Mouse (Mus musculus) adipose tissue, adult 10 weeks (tissue): ENCODE measurements around the gene Ctsk. TPM values are rescaled to one million over a fixed set of nuclear protein-coding genes. Genes with fewer than 3 reads are reported as not detected.

ENCODE experiments used
- polyA plus RNA-seq: library from polyadenylated mRNA; stranded (reverse); fragments of 350-450 nt; fragmentation: Illumina TruSeq; extraction: RNeasy Lipid Tissue Mini Kit (QIAGEN cat#74804); gene quantifications from one replicate; pipeline ENCODE4 v1.2.3, GENCODE M21; 2014; ENCODE audit warnings: low read depth, low replicate concordance

Ctsk gene
- polyA plus RNA-seq = 25.0 TPM

GRCm38 (mm10) chr3:95499024-95499423, at the start of gene Ctsk:
Ctsk (plus strand) TSS chr3:95499256.

DNA sequence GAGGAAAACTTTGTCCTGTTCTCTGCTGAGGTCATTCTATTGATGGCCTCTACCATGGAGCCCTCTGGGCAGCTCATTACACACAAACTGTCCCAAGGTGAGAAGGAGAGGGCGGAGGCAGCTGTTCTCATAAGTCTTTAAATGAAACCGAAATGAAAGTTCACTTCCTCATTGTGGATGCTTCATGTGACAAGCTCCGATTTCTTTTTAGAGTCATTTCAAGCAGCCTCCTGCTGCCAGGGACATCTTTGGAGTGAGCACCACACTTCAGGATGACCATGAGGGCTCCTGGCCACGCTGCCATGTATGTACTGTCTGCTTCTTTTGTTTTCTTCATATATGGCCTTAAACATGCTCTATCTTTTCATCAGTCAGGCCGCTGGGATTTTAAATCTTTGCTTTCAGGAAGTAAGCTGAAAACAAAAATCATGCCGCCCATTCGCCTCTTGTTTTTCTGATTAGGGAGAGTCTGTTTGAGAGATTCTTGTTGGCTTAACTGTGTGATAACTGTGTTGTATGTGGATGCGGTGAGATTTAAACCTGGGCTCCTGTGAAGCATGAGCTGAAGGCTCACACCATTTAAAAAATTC, 27.7 kb downstream of the Ctsk start, which contains the start of gene Ctss:
Gene Ctss, plus strand, starts transcription at position 165 of the 590 bp plus-strand sequence.

Other genes with a start within 250 kb of the Ctsk start
- gene Bnipl, start 248.1 kb upstream of the Ctsk start, polyA plus RNA-seq = 3.7 TPM
- 62.4 TPM for gene Mindy1, start 217.9 kb upstream of the Ctsk start, polyA plus RNA-seq
- gene Prune1, start 217.2 kb upstream of the Ctsk start, polyA plus RNA-seq = 19.0 TPM
- 18.4 TPM for gene Anxa9, start 192.1 kb upstream of the Ctsk start, polyA plus RNA-seq
- gene Cers2, start 184.5 kb upstream of the Ctsk start, polyA plus RNA-seq = 147 TPM
- gene Setdb1, start 142.1 kb upstream of the Ctsk start, polyA plus RNA-seq = 22.0 TPM
- gene 4930558C23Rik, start 96.4 kb upstream of the Ctsk start, polyA plus RNA-seq = 2.8 TPM
- gene Arnt, start 64.9 kb upstream of the Ctsk start, polyA plus RNA-seq = 32.5 TPM
- 92.8 TPM for gene Ctss, start 27.5 kb downstream of the Ctsk start, polyA plus RNA-seq
- gene Hormad1, start 60.4 kb downstream of the Ctsk start, polyA plus RNA-seq = 2.4 TPM
- gene Golph3l, start 89.7 kb downstream of the Ctsk start, polyA plus RNA-seq = 35.2 TPM
- gene Ensa, start 125.7 kb downstream of the Ctsk start, polyA plus RNA-seq = 86.7 TPM
- gene Mcl1, start 159.5 kb downstream of the Ctsk start, polyA plus RNA-seq = 80.7 TPM
- 16.6 TPM for gene Adamtsl4, start 188.7 kb downstream of the Ctsk start, polyA plus RNA-seq
- gene Ecm1, start 240.3 kb downstream of the Ctsk start, polyA plus RNA-seq = 174 TPM